Mouse (Mus musculus) embryonic facial prominence, embryonic 11.5 days (tissue): ENCODE data around the gene Pgm5. TPM values are rescaled to one million over a fixed set of nuclear protein-coding genes. Genes with fewer than 3 reads are reported as not detected.

Experiments used
- ATAC-seq: fragments of 200-750 bp; cut with Nextera tagmentation; replicated peaks from 2 replicates; pipeline ENCODE4 v1.8.0; 2017; ENCODE audit warnings: low read depth; ENCODE audit not compliant: insufficient number of reproducible peaks, low FRiP score, low TSS enrichment
- DNase-seq: peaks from one replicate; pipeline ENCODE4 v3.0.0-alpha.2; 2015; ENCODE audit warnings: low spot score
- H3K27ac ChIP-seq: fragments of 300-500 bp; sonication (generic); replicated peaks from 2 replicates; pipeline ENCODE4 v1.5.1; 2014; ENCODE audit warnings: mild to moderate bottlenecking, low read depth, low read length, control low read depth
- H3K27me3 ChIP-seq: fragments of 300-500 bp; sonication (generic); 2 replicates; pipeline ENCODE4 v1.6.1; 2014; ENCODE audit warnings: mild to moderate bottlenecking, low read length, moderate library complexity, mixed read lengths; ENCODE audit not compliant: control insufficient read depth, insufficient read depth
- H3K36me3 ChIP-seq: fragments of 300-500 bp; sonication (generic); replicated peaks from 2 replicates; pipeline ENCODE4 v1.6.1; 2014; ENCODE audit warnings: low read depth, mild to moderate bottlenecking, low read length, moderate library complexity, mixed read lengths; ENCODE audit not compliant: control insufficient read depth, insufficient read depth
- H3K4me1 ChIP-seq: fragments of 300-500 bp; sonication (generic); 2 replicates; pipeline ENCODE4 v1.6.1; 2014; ENCODE audit warnings: low read length, mixed read lengths; ENCODE audit not compliant: control insufficient read depth, insufficient read depth
- H3K4me2 ChIP-seq: fragments of 300-500 bp; sonication (generic); 2 replicates; pipeline ENCODE4 v1.6.1; 2014; ENCODE audit warnings: low read depth, mild to moderate bottlenecking, control low read depth, low read length, moderate library complexity
- H3K4me3 ChIP-seq: fragments of 300-500 bp; sonication (generic); 2 replicates; pipeline ENCODE4 v1.5.1; 2014; ENCODE audit warnings: low read depth, low read length, control low read depth
- H3K9ac ChIP-seq: fragments of 300-500 bp; sonication (generic); replicated peaks from 2 replicates; pipeline ENCODE4 v1.6.1; 2014; ENCODE audit warnings: mild to moderate bottlenecking, control low read depth, low read length
- H3K9me3 ChIP-seq: fragments of 300-500 bp; sonication (generic); replicated peaks from 2 replicates; pipeline ENCODE4 v1.6.1; 2016; ENCODE audit warnings: mild to moderate bottlenecking, low read length, inconsistent platforms, mixed read lengths; ENCODE audit not compliant: control insufficient read depth
- WGBS: fragments of 180-500 bp; shearing (Covaris S2); extraction: QIAGEN DNeasy Blood & Tissue Kit; methylation state at CpG from one replicate; pipeline ENCODE4 v1.1.7; 2014; 5-methylcytosine and 5-hydroxymethylcytosine counted together
- polyA plus RNA-seq: library from polyadenylated mRNA; unstranded; fragments of >200 nt; fragmentation: Nextera tagmentation; extraction: Ambion mirVana; gene quantifications from 2 replicates; pipeline ENCODE4 v1.2.1, GENCODE M21; 2014

The Pgm5 gene
- polyA plus RNA-seq, 1 experiment from 2014 or later, result 1.3 TPM

GRCm38 (mm10) chr19:24692691-24693090 lies 169.0 kb downstream of the Pgm5 start:
- Histone ChIP-seq H3K36me3 (no peaks in the 10 kb centered on the region), H3K27ac (no peak overlapping the region), H3K4me3 (no peak overlapping the region), H3K4me1 (no peaks in the 10 kb centered on the region), H3K4me2 (no peak overlapping the region), H3K27me3 (no peaks in the 10 kb centered on the region), H3K9me3 (no peaks in the 10 kb centered on the region), H3K9ac (no peak overlapping the region)
- 86% methylated on average over 2 of the region's 2 CpGs for WGBS
- ATAC-seq (no peak), DNase-seq (no peak)

- Histone ChIP-seq H3K27me3 (no peaks in the 10 kb centered on the region), H3K27ac (no peak overlapping the region), H3K9ac (no peak overlapping the region), H3K4me2 (no peak overlapping the region), H3K4me1 (no peaks in the 10 kb centered on the region), H3K36me3 (no peaks in the 10 kb centered on the region), H3K9me3 (no peaks in the 10 kb centered on the region), H3K4me3 (no peak overlapping the region)
- 95% methylated on average over 4 of the region's 4 CpGs for WGBS
- no peak for DNase-seq
- ATAC-seq, result no peak
Measured at GRCm38 (mm10) chr19:24689531-24689930, 172.1 kb downstream of the Pgm5 start.

GRCm38 (mm10) chr19:24688327-24688726 lies 173.3 kb downstream of the Pgm5 start:
- no peaks in the 10 kb centered on the region for H3K4me1 ChIP-seq
- no peaks in the 10 kb centered on the region for H3K27me3 ChIP-seq
- ATAC-seq (no peak), DNase-seq (no peak)
- H3K27ac ChIP-seq, result no peak overlapping the region
- no peaks in the 10 kb centered on the region for H3K36me3 ChIP-seq
- H3K4me2 ChIP-seq, result no peak overlapping the region
- H3K4me3 ChIP-seq, result no peak overlapping the region
- 78% methylated on average over 6 of the region's 6 CpGs for WGBS
- H3K9me3 ChIP-seq, result no peaks in the 10 kb centered on the region
- no peak overlapping the region for H3K9ac ChIP-seq

GRCm38 (mm10) chr19:24686411-24686810 lies 175.2 kb downstream of the Pgm5 start:
- no peaks in the 10 kb centered on the region for H3K36me3 ChIP-seq
- no peak overlapping the region for H3K27ac ChIP-seq
- no peaks in the 10 kb centered on the region for H3K27me3 ChIP-seq
- H3K4me1 ChIP-seq, result no peaks in the 10 kb centered on the region
- H3K9me3 ChIP-seq, result no peaks in the 10 kb centered on the region
- no peak overlapping the region for H3K4me3 ChIP-seq
- ATAC-seq, result no peak
- H3K4me2 ChIP-seq, result no peak overlapping the region
- H3K9ac ChIP-seq, result no peak overlapping the region
- DNase-seq, result no peak
- 88% methylated on average over 10 of the region's 10 CpGs for WGBS

GRCm38 (mm10) chr19:24683016-24683720 lies 178.5 kb downstream of the Pgm5 start:
- Histone ChIP-seq H3K36me3 (no peaks in the 10 kb centered on the region), H3K4me1 (no peaks in the 10 kb centered on the region), H3K27ac (no peak overlapping the region), H3K27me3 (no peaks in the 10 kb centered on the region), H3K4me3 (no peak overlapping the region), H3K9me3 (no peaks in the 10 kb centered on the region), H3K9ac (no peak overlapping the region), H3K4me2 (no peak overlapping the region)
- DNase-seq (no peak), ATAC-seq (no peak)
- whole genome bisulfite sequencing, result 54% methylated on average over 12 of the region's 12 CpGs

- Histone ChIP-seq H3K27me3 (no peaks in the 10 kb centered on the region), H3K4me2 (no peak overlapping the region), H3K9ac (no peak overlapping the region), H3K27ac (no peak overlapping the region), H3K4me3 (no peak overlapping the region), H3K9me3 (no peaks in the 10 kb centered on the region), H3K36me3 (no peaks in the 10 kb centered on the region), H3K4me1 (no peaks in the 10 kb centered on the region)
- ATAC-seq, result no peak
- 70% methylated on average over 8 of the region's 8 CpGs for WGBS
- no peak for DNase-seq
Measured at GRCm38 (mm10) chr19:24677242-24677984, 184.2 kb downstream of the Pgm5 start.

- Histone ChIP-seq H3K27me3 (no peaks in the 10 kb centered on the region), H3K4me3 (no peak overlapping the region), H3K36me3 (no peaks in the 10 kb centered on the region), H3K4me1 (no peaks in the 10 kb centered on the region; the same call in 1 of the 2 replicates), H3K9me3 (no peaks in the 10 kb centered on the region), H3K9ac (no peak overlapping the region), H3K4me2 (no peak overlapping the region), H3K27ac (no peak overlapping the region)
- no peak for DNase-seq
- ATAC-seq, result no peak
- whole genome bisulfite sequencing, result 92% methylated on average over 7 of the region's 7 CpGs
Measured at GRCm38 (mm10) chr19:24676429-24676828, 185.2 kb downstream of the Pgm5 start.

GRCm38 (mm10) chr19:24673762-24674161 lies 187.9 kb downstream of the Pgm5 start, which contains the start of gene Tmem252:
Gene Tmem252, plus strand, starts transcription at chr19:24674008.
- Histone ChIP-seq H3K4me3 (no peak within 1 kb of the TSS), H3K4me1 (no peaks in the 10 kb centered on the region; the same call in 1 of the 2 replicates), H3K36me3 (no peaks in the 10 kb centered on the region), H3K9ac (no peak within 1 kb of the TSS), H3K9me3 (no peaks in the 10 kb centered on the region), H3K27me3 (no peaks in the 10 kb centered on the region), H3K4me2 (no peak within 1 kb of the TSS), H3K27ac (no peak within 1 kb of the TSS)
- no peak for ATAC-seq
- 67% methylated on average over 3 of the region's 4 CpGs for WGBS
- DNase-seq, result no peak
